Mouse (Mus musculus) c-Kit-positive CD71-positive TER-119-negative erythroid progenitor cells, embryonic 14.5 days (primary cell): ENCODE results near the gene Gramd1b.

Experiments used
- DNase-seq: peaks from one replicate; pipeline ENCODE4 v3.0.0-alpha.2; 2013; ENCODE audit warnings: low read depth

The Gramd1b gene

GRCm38 (mm10) chr9:40361970-40362369, 169.2 kb downstream of the Gramd1b start:
- DNase-seq = no peak

DNA sequence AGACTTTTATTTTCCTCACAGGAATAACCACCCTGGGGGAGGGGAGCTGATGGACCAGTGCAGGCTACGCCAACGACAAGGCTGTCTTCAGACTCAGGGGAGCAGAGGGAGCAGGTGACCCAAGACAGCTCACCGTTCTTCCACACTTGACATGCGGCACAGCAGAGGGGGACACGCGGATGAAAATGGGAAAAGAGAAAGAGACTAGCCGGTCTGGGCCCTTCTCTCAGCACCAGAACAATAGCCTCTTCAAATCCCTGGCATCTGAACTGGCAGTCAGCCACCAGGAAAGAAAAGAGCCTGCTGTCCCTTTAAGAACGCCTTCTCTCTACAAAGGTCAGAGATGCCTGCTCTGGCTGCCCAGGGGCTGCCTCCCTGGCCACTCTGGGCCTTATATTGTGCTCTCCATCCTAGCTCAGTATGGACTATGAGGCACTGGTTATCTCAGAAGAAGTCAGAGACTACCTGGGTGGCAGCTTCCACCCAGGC, 172.7 kb downstream of the Gramd1b start:
- no peak for DNase-seq

DNA sequence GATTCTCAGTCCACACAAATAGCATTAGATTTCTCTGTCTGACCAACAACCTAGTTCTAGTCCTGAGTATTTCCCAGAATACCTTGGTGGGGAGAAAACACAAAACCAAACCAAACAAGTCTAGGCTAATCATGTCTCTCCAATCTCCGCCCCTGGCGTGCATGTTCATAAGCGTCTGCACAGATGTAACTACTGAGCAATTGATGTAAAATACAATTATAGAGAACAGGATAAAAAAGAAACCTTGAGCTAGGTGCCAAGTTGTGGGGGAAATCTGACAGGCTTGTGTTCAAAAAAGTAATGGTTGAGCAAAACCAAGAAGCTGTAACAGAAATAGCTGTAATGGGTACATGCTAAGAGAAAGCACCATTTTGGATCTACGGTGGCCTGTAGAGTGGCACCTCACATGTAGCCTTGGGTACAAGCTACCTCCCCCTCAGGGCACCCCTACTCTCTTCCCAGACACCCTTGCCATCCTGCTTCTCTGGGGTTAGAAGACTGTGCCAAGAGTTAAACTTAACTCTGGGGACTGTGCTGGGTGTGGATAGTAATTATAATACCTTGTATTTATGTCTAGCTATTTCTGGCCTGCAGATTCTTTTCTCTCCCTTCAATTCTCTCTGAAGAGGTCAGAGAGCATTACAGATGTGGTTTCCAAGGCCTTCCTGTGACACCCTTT, 174.3 kb downstream of the Gramd1b start:
- DNase-seq = no peak

DNA sequence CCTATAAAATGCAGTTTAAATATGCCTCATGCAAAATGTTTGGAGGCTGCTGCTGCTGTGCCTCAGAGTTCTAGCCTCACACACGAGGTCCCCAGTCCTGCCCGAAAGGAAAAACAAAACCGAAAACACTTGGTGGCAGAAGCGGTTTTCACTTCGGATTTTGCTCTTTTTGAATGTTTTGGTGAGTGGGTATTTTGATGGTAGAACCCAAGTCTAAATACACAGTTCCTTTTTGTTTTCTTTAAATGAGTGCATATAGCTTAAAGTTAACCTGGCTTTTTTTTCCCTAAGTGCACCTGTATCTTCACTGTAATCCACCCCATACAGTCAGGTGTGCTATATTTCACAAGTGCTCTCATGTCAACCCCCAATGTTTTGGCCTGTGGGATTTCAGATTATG, 174.8 kb downstream of the Gramd1b start:
- DNase-seq = no peak

- no peak for DNase-seq
Measured at GRCm38 (mm10) chr9:40355406-40355805, 175.8 kb downstream of the Gramd1b start.

DNA sequence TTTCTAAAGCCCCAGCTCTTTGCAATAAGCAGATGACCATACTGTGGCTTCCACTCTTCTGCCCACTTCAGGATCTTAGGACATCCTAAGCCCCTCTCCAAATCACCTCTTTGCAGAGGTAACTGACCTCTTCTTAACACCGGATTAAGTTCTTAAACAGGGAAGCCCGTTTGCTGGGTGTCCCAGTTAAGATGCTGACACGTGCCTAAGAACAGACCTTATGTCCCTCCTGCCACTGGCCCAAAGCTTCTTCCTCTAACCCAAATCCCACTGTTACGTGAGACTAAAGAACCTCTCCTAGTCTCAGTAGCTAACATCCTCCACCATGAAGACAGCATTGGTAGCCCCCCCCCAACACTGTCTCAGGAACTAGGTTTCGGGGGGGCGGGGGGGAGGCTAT, 177.6 kb downstream of the Gramd1b start:
- no peak for DNase-seq

- peak; percentile 16 for DNase-seq
Measured at GRCm38 (mm10) chr9:40350640-40351039, 180.5 kb downstream of the Gramd1b start.

DNA sequence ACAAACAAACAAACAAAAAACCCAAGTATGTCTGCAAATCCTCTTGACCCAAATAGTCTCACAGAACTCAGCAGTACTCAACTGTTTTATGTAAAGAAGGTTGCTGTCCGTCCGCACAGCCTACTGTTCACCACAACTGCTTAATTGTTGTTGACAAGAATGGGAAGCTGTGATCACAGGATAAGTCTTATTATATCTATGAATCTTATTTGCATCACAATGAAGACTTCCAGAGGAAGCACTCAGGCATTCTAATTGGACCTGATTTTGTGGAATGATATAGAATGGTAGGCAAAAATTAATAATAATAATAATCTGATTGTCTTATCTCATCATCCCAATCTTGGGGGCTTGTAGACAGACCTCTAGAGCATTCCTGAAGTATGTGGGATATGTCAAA, 181.1 kb downstream of the Gramd1b start:
- DNase-seq = no peak

- no peak for DNase-seq
Measured at GRCm38 (mm10) chr9:40349554-40349953, 181.6 kb downstream of the Gramd1b start.

DNA sequence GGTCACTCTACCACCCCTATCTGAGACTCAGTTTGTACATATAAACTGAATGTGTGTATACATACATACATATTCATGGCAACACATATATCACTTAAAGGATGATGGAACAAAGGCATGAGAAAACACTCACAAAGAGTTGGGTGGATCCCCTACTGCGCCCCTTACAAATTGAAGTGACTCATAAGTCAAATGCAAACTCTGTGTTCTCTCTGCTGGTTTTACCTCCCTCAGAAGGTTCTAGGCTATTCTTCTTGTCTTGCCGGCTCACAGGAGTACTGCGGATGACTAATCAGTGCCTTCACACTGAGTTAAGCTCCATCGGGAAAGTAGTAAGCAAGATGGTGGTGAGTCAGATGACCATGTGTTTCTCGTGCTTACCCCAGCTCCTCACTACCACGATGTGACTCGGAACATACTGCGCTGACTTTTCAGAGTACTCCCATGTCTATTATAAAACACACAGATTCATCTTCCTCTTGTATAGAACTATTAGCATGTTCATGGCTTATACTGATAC, 182.4 kb downstream of the Gramd1b start:
- DNase-seq = no peak

- DNase-seq = no peak
Measured at GRCm38 (mm10) chr9:40346232-40346984, 184.8 kb downstream of the Gramd1b start.

- DNase-seq = no peak
Measured at GRCm38 (mm10) chr9:40345493-40346231, 185.5 kb downstream of the Gramd1b start.

GRCm38 (mm10) chr9:40344801-40345492, 186.2 kb downstream of the Gramd1b start:
- no peak for DNase-seq

- DNase-seq = no peak
Measured at GRCm38 (mm10) chr9:40343828-40344227, 187.4 kb downstream of the Gramd1b start.

DNA sequence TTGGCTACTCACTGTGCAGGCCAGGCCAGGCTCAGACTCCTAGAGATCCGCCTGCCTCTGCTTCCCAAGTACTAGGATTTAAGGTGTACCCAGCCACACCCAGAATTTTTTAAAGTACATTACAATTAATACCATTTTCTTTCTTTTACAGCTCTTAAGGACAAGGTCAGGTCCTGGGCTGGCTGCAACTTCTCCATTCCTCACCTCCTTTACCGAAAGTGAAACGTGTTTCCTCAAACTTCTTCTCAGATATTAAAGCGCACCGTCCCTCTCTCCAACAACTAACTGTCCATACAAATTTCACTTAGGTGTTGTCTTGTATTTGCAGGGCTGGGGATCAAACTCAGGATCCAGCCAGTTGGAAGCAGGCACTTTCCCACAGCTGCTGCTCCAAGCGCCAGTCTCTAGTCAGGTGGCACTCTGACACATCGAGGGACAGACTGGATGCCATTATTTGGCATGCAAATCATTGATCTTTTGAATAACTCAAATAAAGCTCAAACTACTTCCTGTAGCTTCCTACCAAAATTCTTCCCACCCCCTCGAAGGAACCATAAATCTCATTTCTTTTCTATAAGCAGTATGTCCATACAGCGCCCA, 188.0 kb downstream of the Gramd1b start:
- DNase-seq = no peak

- DNase-seq = no peak
Measured at GRCm38 (mm10) chr9:40342101-40342500, 189.1 kb downstream of the Gramd1b start.

- DNase-seq = no peak
Measured at GRCm38 (mm10) chr9:40339578-40339977, 191.6 kb downstream of the Gramd1b start.

- no peak for DNase-seq
Measured at GRCm38 (mm10) chr9:40337131-40337820, 193.9 kb downstream of the Gramd1b start.

GRCm38 (mm10) chr9:40336701-40337100, 194.5 kb downstream of the Gramd1b start:
- DNase-seq = no peak

- no peak for DNase-seq
Measured at GRCm38 (mm10) chr9:40334617-40335016, 196.6 kb downstream of the Gramd1b start.
